Mouse (Mus musculus) MEL-GATA-1-ER (cell line): ENCODE results near the gene Hdgfl2.
"Not testable (repeated sequence)": the region's sequence is repeated elsewhere in the genome, so short reads cannot be mapped to it uniquely, and the experiment has no call there.

ENCODE experiments used
- DNase-seq: peaks from one replicate; pipeline ENCODE4 v3.0.0-alpha.2; 2012; ENCODE audit warnings: low read depth; ENCODE audit errors: extremely low read depth

Hdgfl2 gene

DNA sequence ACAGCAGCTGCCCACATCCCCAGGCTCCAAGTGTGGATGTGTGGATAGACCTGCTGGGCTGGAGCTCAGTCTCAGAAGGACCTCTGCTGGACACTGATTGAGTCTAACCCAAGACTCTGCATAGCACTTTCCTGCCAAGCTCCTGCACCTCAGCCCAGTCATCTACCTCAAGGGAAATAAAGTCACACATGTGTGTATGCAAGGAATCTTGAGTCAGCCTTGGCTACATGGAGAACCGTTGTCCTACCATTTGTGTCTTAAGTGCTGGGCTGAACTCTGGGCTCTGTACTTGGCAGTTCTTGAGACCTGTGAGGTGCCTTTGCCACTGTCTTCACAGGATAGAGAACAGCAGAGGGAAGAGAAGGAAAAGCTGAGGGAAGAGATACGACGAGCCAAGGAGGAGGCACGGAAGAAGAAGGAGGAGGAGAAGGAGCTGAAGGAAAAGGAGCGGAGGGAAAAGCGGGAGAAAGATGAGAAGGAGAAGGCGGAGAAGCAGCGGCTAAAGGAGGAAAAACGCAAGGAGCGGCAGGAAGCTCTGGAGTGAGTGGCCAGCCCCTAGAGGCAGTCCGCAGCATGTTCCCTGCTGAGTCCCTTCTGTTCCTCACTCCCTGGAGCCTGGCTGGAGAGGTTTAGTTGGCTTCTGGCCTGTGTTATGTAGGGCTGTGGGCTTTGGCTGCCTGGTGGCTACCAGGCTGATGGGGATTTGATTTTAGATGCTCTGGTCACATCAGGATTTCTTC, 21.9 kb upstream of the Hdgfl2 start:
- no peak for DNase-seq

DNA sequence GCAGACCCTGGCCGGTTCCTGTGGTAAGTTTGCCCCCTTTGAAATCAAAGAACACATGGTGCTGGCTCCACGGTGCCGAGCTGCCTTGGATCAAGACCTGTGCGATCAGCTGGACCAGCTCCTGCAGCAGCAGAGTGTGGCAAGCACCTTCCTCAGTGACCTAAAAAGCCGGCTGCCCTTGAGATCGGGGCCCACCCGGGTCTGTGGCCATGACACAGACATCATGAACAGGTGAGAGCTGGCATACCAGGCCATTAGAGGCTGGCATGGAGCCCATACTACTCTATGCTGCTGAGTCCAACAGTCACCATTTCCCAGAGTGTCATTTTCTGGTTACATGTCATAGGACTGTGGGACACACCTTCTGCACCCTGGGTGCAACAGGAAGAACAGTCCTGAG, 17.4 kb upstream of the Hdgfl2 start:
- no peak for DNase-seq

DNA sequence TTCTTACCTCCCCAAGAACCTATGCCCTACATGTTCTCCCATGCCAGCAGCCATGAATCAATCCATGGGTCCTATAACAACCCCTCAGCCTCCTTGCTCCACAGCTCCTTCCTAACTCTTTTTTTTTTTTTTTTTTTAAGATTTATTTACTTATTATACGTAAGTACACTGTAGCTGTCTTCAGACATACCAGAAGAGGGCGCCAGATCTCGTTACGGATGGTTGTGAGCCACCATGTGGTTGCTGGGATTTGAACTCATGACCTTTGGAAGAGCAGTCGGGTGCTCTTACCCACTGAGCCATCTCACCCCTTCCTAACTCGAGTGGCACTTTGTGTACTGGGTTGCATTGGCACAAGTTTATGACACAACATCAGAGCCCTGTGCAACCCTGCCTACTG, 13.7 kb upstream of the Hdgfl2 start:
- not testable (repeated sequence) for DNase-seq

GRCm38 (mm10) chr17:56066451-56066850, 13.0 kb upstream of the Hdgfl2 start:
- DNase-seq, result no peak

- DNase-seq, result no peak
Observed at GRCm38 (mm10) chr17:56069066-56069465, 10.4 kb upstream of the Hdgfl2 start.

DNA sequence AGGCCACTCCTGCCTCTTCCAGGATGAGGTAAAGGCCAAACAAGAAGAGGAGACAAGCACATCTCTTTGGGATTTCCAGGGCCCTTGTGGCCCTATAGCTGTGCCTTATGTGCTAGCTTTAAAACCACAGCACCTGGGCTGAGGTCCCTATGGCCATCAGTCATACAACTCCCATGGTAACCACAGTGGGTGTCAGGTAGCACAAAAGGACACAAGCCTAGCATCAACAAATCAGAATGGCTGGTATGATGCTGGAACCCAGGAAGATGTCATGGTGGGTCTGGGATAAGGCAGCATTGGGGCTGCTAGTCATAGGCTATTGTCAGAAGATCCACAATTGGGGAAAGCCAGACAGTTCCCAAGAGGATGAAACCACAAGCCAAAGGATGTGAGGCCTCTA, 8.3 kb upstream of the Hdgfl2 start:
- no peak for DNase-seq

- DNase-seq, result no peak
Observed at GRCm38 (mm10) chr17:56072243-56072642, 7.2 kb upstream of the Hdgfl2 start.

DNA sequence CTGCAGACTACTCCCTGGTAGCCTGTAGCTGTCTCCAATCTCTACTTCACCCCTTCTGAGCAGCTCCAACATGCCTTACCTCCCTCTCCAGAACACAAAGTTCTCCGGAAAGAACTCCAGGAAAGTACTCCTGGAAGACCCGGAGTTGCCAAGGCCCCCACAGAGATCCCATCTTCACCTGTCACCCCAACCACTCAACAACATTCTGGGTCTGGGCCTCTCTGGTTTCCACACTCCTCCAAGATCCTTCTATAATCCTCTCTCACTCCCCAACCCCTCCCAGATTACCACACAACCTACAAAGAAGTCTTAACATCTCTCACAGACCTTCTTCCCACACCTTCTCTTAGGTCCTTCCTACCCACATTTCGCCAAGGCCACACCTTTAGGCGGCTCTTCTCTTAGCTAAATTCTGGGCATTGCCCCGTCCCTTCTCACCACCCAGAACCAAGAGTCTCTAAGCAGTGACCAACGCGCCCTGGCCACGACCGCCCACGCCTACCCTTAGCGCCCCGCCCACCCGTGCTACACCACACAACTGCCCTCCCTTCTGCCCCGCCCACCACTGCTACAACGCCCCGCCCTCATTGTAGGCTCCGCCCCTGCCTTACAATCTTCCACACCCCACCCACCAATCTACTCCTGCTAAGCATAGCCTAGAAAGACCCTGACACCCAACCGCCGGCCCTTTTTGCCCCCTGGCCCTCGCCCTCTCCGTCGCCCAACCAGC, 5.2 kb upstream of the Hdgfl2 start:
- DNase-seq, result peak; percentile 56

- DNase-seq, result peak; percentile 85
Observed at GRCm38 (mm10) chr17:56074827-56075208, 4.6 kb upstream of the Hdgfl2 start, which contains the start of gene Ubxn6. Gene Ubxn6 (minus strand): TSS chr17:56075028.

GRCm38 (mm10) chr17:56077523-56077922, 1.9 kb upstream of the Hdgfl2 start:
- DNase-seq, result no peak

DNA sequence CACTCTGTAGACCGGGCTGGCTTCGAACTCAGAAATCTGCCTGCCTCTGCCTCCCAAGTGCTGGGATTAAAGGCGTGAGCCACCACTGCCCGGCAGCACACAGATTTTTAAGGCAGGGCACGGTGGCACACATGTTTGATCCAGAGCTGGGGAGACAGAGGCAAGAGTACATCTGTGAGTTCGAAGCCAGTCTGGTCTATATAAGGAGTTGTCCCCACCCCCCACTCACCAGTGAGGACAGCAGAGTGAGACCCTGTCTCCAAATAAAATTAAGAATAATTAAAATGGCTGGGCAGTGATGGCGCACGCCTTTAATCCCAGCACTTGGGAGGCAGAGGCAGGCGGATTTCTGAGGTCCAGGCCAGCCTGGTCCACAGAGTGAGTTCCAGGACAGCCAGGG, 1.1 kb upstream of the Hdgfl2 start:
- not testable (repeated sequence) for DNase-seq

DNA sequence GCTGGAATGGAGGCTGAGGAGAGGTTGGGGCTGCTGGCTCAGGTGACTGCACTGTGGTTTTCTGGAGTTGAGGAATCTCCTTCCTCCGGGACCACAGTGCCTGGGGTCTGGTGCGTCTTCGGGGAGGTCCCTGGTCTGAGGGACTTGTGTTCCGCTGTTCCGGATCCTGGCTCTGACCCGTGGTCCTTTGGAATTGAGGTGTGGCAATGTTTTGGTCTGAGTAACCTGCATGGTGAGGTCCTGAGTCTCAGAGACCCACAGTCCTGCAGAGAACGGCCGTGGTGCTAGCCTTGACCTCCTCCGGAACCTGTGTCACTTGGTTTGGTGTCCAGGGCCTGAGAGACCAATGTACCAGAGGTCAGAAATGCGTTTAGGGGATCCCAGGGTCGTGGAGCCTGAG, 487 bp downstream of the Hdgfl2 start:
- no peak for DNase-seq

DNA sequence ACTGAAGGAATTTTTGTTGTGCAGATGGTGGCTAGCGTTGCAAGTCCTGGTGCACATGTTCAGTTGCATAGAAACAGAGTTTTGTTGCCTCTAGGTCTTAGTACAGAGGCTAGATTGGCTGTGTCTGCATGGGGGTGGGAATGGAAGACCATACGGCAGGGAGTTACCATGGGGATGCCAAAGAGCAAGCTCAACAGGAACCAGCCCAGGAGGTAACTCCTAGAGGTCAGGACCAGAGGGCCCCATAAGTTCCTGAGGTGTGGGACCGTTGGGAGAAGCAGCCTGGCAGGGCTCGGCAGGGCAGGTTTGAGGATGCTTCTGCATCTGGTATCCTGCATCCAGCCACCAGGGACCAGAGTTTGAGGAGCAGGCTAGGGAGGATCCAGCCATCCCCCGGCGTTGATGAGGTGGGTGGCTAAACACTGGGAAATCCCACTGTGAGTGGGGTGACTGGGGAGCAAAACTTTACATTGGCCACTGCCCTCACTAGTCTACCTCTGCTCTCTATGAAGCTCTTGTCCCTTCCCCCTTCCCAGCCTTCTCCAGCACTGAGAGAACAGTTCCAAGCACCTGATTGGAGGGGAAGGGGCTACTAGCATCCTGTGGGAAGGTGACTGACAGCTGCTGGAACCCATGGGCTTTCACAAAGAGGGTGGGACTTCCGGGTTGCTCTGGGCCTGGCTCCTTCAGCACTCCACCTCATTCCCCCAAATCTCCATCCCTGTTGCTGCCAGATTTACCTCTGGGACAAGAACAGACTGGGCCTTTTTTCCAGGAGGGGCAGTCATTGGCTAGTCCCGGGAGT, 1.5 kb downstream of the Hdgfl2 start:
- peak; percentile 43 for DNase-seq

DNA sequence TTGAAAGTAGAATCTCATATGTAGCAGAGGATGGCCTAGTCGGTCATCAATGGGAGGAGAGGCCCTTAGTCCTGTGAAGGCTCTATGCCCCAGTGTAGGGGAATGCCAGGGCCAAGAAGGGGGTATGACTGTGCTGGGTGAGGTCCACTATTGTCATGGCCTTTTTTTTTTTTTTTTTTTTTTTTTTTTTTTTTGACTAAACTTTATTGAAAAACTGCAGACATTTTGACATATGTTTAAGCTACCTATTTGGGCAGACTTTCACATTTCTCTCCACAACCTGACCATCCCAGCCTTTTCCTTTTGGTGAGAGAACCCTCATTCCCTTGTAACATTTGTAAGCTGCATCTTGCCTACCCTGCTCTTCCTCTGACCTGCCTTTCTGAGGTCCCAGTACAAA, 12.9 kb downstream of the Hdgfl2 start:
- no peak for DNase-seq

GRCm38 (mm10) chr17:56092794-56093193, 13.4 kb downstream of the Hdgfl2 start:
- DNase-seq, result no peak

GRCm38 (mm10) chr17:56096883-56097282, 17.4 kb downstream of the Hdgfl2 start:
- no peak for DNase-seq

- no peak for DNase-seq
Observed at GRCm38 (mm10) chr17:56098180-56098579, 18.7 kb downstream of the Hdgfl2 start.

DNA sequence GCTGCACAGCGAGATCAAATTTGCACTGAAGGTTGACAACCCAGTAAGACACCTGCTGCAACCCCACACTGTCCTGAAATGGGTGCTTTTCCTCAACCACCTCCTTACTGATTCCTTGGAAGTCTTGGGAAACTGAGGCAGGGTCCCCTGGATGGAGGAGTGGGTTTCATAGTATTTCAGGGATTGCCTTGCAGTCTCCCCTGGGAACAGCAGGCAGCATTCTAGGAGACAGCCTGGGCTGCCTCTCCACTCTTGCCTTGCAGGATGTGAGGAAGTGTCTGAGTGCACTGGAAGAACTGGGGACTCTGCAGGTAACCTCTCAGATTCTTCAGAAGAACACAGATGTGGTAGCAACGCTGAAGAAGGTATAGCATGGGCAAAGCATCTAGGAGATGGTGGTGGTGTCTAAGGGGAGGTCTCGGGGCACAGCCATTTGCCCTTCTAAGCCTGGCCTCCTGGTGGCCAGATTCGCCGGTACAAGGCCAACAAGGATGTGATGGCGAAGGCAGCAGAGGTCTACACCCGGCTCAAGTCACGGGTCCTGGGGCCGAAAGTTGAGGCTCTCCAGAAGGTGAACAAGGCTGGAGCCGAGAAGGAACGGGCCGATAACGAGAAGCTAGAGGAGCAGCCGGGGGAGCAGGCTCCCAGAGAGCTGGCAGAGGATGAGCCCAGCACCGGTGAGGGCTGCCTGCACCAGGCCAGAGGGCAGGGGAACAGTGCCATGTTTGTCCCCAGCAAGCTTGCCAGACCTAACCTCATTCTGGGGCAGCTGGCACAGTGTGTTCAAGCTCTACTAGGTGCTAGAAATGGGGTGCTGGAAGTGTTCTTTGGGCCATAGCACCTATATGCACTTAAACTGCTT, 19.5 kb downstream of the Hdgfl2 start:
- DNase-seq, result no peak

- no peak for DNase-seq
Observed at GRCm38 (mm10) chr17:56100811-56101210, 21.4 kb downstream of the Hdgfl2 start.

- DNase-seq, result no peak
Observed at GRCm38 (mm10) chr17:56102158-56102557, 22.7 kb downstream of the Hdgfl2 start.

GRCm38 (mm10) chr17:56102927-56103326, 23.5 kb downstream of the Hdgfl2 start:
- no peak for DNase-seq
